Mouse (Mus musculus) lung, postnatal 0 days (tissue): ENCODE results near the gene Card11.

Experiments
- CTCF ChIP-seq: IDR thresholded peaks from 2 replicates; pipeline ENCODE4 v1.5.1; 2016; ENCODE audit warnings: antibody characterized with exemption, mild to moderate bottlenecking
- EP300 ChIP-seq: IDR thresholded peaks from 2 replicates; pipeline ENCODE4 v1.6.1; 2016; ENCODE audit warnings: antibody characterized with exemption, mild to moderate bottlenecking, control low read depth

GRCm38 (mm10) chr5:140891080-140891479, 109.3 kb downstream of the Card11 start:
- TF ChIP-seq CTCF (peak; percentile 57), EP300 (no peak)
